Mouse (Mus musculus) forebrain, embryonic 16.5 days (tissue): ENCODE results near the gene Atp6v0d1. TPM values are rescaled to one million over a fixed set of nuclear protein-coding genes. Genes with fewer than 3 reads are reported as not detected.
A peak's percentile ranks its signal among the peaks of the same experiment; 100 is the strongest.

ENCODE experiments used
- ATAC-seq: fragments of 200-750 bp; cut with Nextera tagmentation; 2 replicates; pipeline ENCODE4 v1.8.0; 2017; ENCODE audit warnings: mild to moderate bottlenecking, moderate library complexity
- H3K27ac ChIP-seq: fragments of 300-500 bp; sonication (generic); 2 replicates; pipeline ENCODE4 v1.5.1; 2014; ENCODE audit warnings: low read length, control low read depth
- H3K27me3 ChIP-seq: fragments of 300-500 bp; sonication (generic); replicated peaks from 2 replicates; pipeline ENCODE4 v1.6.1; 2014; ENCODE audit warnings: low read length; ENCODE audit not compliant: control insufficient read depth, insufficient read depth
- H3K36me3 ChIP-seq: fragments of 300-500 bp; sonication (generic); 2 replicates; pipeline ENCODE4 v1.6.1; 2014; ENCODE audit not compliant: control insufficient read depth, insufficient read depth
- H3K4me1 ChIP-seq: fragments of 300-500 bp; sonication (generic); replicated peaks from 2 replicates; pipeline ENCODE4 v1.6.1; 2014; ENCODE audit warnings: low read length; ENCODE audit not compliant: control insufficient read depth, insufficient read depth
- H3K4me2 ChIP-seq: fragments of 300-500 bp; sonication (generic); 2 replicates; pipeline ENCODE4 v1.6.1; 2014; ENCODE audit warnings: mild to moderate bottlenecking, low read length, control low read depth
- H3K4me3 ChIP-seq: fragments of 300-500 bp; sonication (generic); replicated peaks from 2 replicates; pipeline ENCODE4 v1.5.1; 2014; ENCODE audit warnings: mild to moderate bottlenecking, low read length, control low read depth
- H3K9ac ChIP-seq: fragments of 300-500 bp; sonication (generic); replicated peaks from 2 replicates; pipeline ENCODE4 v1.6.1; 2014; ENCODE audit warnings: low read depth, low read length, control low read depth
- H3K9me3 ChIP-seq: fragments of 300-500 bp; sonication (generic); 2 replicates; pipeline ENCODE4 v1.6.1; 2016; ENCODE audit warnings: low read length; ENCODE audit not compliant: control insufficient read depth
- WGBS: fragments of 180-500 bp; shearing (Covaris S2); extraction: QIAGEN DNeasy Blood & Tissue Kit; methylation state at CpG from one replicate; pipeline ENCODE4 v1.1.7; 2014; 5-methylcytosine and 5-hydroxymethylcytosine counted together
- polyA plus RNA-seq: library from polyadenylated mRNA; unstranded; fragments of >200 nt; fragmentation: Nextera tagmentation; extraction: Ambion mirVana; gene quantifications from 2 replicates; pipeline ENCODE4 v1.2.1, GENCODE M21; 2015

The Atp6v0d1 gene
- polyA plus RNA-seq, 1 experiment from 2014 or later: 203 TPM

- no peak overlapping the region for H3K27ac ChIP-seq
- WGBS: 24% methylated on average over 15 of the region's 15 CpGs
- H3K9me3 ChIP-seq: no peaks in the 10 kb centered on the region
- ATAC-seq: no peak
- H3K36me3 ChIP-seq: no peaks in the 10 kb centered on the region
- H3K27me3 ChIP-seq: no peaks in the 10 kb centered on the region
- peaks cover 4% of the 10 kb centered on the region for H3K4me1 ChIP-seq
- H3K4me2 ChIP-seq: no peak overlapping the region
- H3K4me3 ChIP-seq: no peak overlapping the region
- H3K9ac ChIP-seq: no peak overlapping the region
These were observed 28.0 kb upstream of the Atp6v0d1 start for GRCm38 (mm10) chr8:105593859-105594258.

- no peak overlapping the region for H3K9ac ChIP-seq
- ATAC-seq: no peak
These were observed 26.6 kb upstream of the Atp6v0d1 start for GRCm38 (mm10) chr8:105592431-105592830.

GRCm38 (mm10) chr8:105579719-105580118, 13.9 kb upstream of the Atp6v0d1 start:
- Histone ChIP-seq H3K9ac (no peak overlapping the region), H3K9me3 (no peaks in the 10 kb centered on the region), H3K4me3 (no peak overlapping the region), H3K36me3 (no peaks in the 10 kb centered on the region), H3K27me3 (no peaks in the 10 kb centered on the region), H3K4me1 (0 out of 2 replicates have a peak, but pooled peaks cover 2% of the 10 kb centered on the region), H3K4me2 (no peak overlapping the region), H3K27ac (no peak overlapping the region)
- WGBS: 70% methylated on average over 3 of the region's 3 CpGs
- no peak for ATAC-seq

More at GRCm38 (mm10) chr8:105592431-105592830, 26.6 kb upstream of the Atp6v0d1 start:
- H3K4me1 ChIP-seq: peaks cover 4% of the 10 kb centered on the region
- WGBS: 84% methylated on average over 2 of the region's 2 CpGs
- H3K4me2 ChIP-seq: no peak overlapping the region
- no peaks in the 10 kb centered on the region for H3K36me3 ChIP-seq
- H3K27ac ChIP-seq: no peak overlapping the region
- no peaks in the 10 kb centered on the region for H3K9me3 ChIP-seq
- no peaks in the 10 kb centered on the region for H3K27me3 ChIP-seq
- no peak overlapping the region for H3K4me3 ChIP-seq

- Histone ChIP-seq H3K27ac (no peak overlapping the region), H3K27me3 (no peaks in the 10 kb centered on the region), H3K36me3 (no peaks in the 10 kb centered on the region), H3K4me3 (no peak overlapping the region), H3K4me1 (0 out of 2 replicates have a peak, but pooled peaks cover 2% of the 10 kb centered on the region), H3K9ac (no peak overlapping the region), H3K4me2 (no peak overlapping the region), H3K9me3 (no peaks in the 10 kb centered on the region)
- ATAC-seq: no peak
- 50% methylated on average over 3 of the region's 3 CpGs for WGBS
These were observed 9.7 kb upstream of the Atp6v0d1 start for GRCm38 (mm10) chr8:105575538-105575937.

GRCm38 (mm10) chr8:105574741-105575140, 8.9 kb upstream of the Atp6v0d1 start:
- 41% methylated on average over 6 of the region's 6 CpGs for WGBS
- H3K27ac ChIP-seq: no peak overlapping the region
- 0 out of 2 replicates have a peak, but pooled peaks cover 2% of the 10 kb centered on the region for H3K4me1 ChIP-seq
- H3K4me2 ChIP-seq: no peak overlapping the region
- H3K9me3 ChIP-seq: no peaks in the 10 kb centered on the region
- H3K4me3 ChIP-seq: no peak overlapping the region
- H3K9ac ChIP-seq: no peak overlapping the region
- no peaks in the 10 kb centered on the region for H3K36me3 ChIP-seq
- ATAC-seq: no peak
- no peaks in the 10 kb centered on the region for H3K27me3 ChIP-seq

- Histone ChIP-seq H3K36me3 (no peaks in the 10 kb centered on the region), H3K4me1 (0 out of 2 replicates have a peak, but pooled peaks cover 2% of the 10 kb centered on the region), H3K9ac (no peak overlapping the region), H3K4me2 (no peak overlapping the region), H3K27ac (no peak overlapping the region), H3K9me3 (no peaks in the 10 kb centered on the region), H3K27me3 (no peaks in the 10 kb centered on the region), H3K4me3 (no peak overlapping the region)
- no peak for ATAC-seq
These were observed 7.6 kb upstream of the Atp6v0d1 start for GRCm38 (mm10) chr8:105573427-105573826.

GRCm38 (mm10) chr8:105571810-105572209, 6.0 kb upstream of the Atp6v0d1 start:
- Histone ChIP-seq H3K27ac (no peak overlapping the region), H3K9me3 (no peaks in the 10 kb centered on the region), H3K4me1 (peaks cover 7% of the 10 kb centered on the region), H3K4me3 (no peak overlapping the region), H3K4me2 (no peak overlapping the region), H3K27me3 (no peaks in the 10 kb centered on the region), H3K36me3 (no peaks in the 10 kb centered on the region), H3K9ac (no peak overlapping the region)
- no peak for ATAC-seq
- WGBS: 95% methylated on average over 9 of the region's 9 CpGs

GRCm38 (mm10) chr8:105566703-105567595, 1.1 kb upstream of the Atp6v0d1 start:
- H3K4me1 ChIP-seq: peaks cover 25% of the 10 kb centered on the region
- H3K4me2 ChIP-seq: peak overlapping the region; percentile 77
- H3K27me3 ChIP-seq: no peaks in the 10 kb centered on the region
- H3K36me3 ChIP-seq: no peaks in the 10 kb centered on the region
- peak overlapping the region; percentile 64 for H3K9ac ChIP-seq
- H3K27ac ChIP-seq: no peak overlapping the region
- no peak for ATAC-seq
- H3K4me3 ChIP-seq: peak overlapping the region; percentile 71
- no peaks in the 10 kb centered on the region for H3K9me3 ChIP-seq
- 24% methylated on average over 27 of the region's 27 CpGs for WGBS

GRCm38 (mm10) chr8:105565401-105565881, 406 bp downstream of the Atp6v0d1 start:
- no peaks in the 10 kb centered on the region for H3K27me3 ChIP-seq
- peak overlapping the region; percentile 56 for H3K4me2 ChIP-seq
- H3K4me1 ChIP-seq: peaks cover 25% of the 10 kb centered on the region
- WGBS: under 1% methylated on average over 31 of the region's 31 CpGs
- H3K4me3 ChIP-seq: peak overlapping the region; percentile 71
- H3K9me3 ChIP-seq: no peaks in the 10 kb centered on the region
- ATAC-seq: peak; percentile 73
- H3K27ac ChIP-seq: peak overlapping the region; percentile 79
- H3K9ac ChIP-seq: peak overlapping the region; percentile 90
- H3K36me3 ChIP-seq: no peaks in the 10 kb centered on the region
